Mouse (Mus musculus): ENCODE data around the gene Brsk1. TPM values are rescaled to one million over a fixed set of nuclear protein-coding genes. Genes with fewer than 3 reads are reported as not detected.
A peak's percentile ranks its signal among the peaks of the same experiment; 100 is the strongest.

Gene Brsk1
- total and polyA plus RNA-seq, 3 experiments: 0.89 to 1.7 (median 1.5) TPM

- Histone ChIP-seq H3K79me2 (replicated peaks; ENCODE audit: control insufficient read depth, insufficient read depth, low read length) (no peaks in the 10 kb centered on the region), H3K36me3 (ENCODE audit: control insufficient read depth, insufficient read depth, low read length) (no peaks in the 10 kb centered on the region), H3K4me1 (ENCODE audit: control insufficient read depth, insufficient read depth, low read length) (peaks cover 3% of the 10 kb centered on the region; the same call in 1 of the 2 replicates), H3K27ac (peak overlapping the region; percentile 91), H3K4me3 (peak overlapping the region; percentile 81), H3K27me3 (ENCODE audit: control insufficient read depth, insufficient read depth, low read length) (no peaks in the 10 kb centered on the region), H3K9ac (ENCODE audit: low read depth, low read length) (peak overlapping the region; percentile 88)
- DNase-seq: no peak
- 1% methylated on average over 14 of the region's 14 CpGs for WGBS
- TF ChIP-seq CTCF (IDR thresholded peaks at IDR 0.05) (no peak), EP300 (IDR thresholded peaks at IDR 0.05; ENCODE audit: insufficient read depth, low read depth, low read length) (no peak), POLR2A (IDR thresholded peaks at IDR 0.05; ENCODE audit: insufficient read depth, low read depth, low read length) (no peak)
- intact Hi-C loops (cut with DNase I): loop anchor here (2.0 to 5.0 kb wide), 2 partner anchors 48 to 322 kb away; partner anchors contain the start of genes Tmem238 and U2af2
Observed at GRCm38 (mm10) chr7:4740309-4740727, 49.9 kb downstream of the Brsk1 start.

GRCm38 (mm10) chr7:4741151-4741550 lies 50.7 kb downstream of the Brsk1 start:
- intact Hi-C loops (cut with DNase I): loop anchor here (1.0 to 5.0 kb wide), 3 partner anchors 48 to 321 kb away; partner anchors contain the start of genes Ppp6r1, Tmem238 and U2af2
- TF ChIP-seq POLR2A (IDR thresholded peaks at IDR 0.05; ENCODE audit: insufficient read depth, low read depth, low read length) (peak; percentile 48), EP300 (IDR thresholded peaks at IDR 0.05; ENCODE audit: insufficient read depth, low read depth, low read length) (no peak)
- 8% methylated on average over 4 of the region's 4 CpGs for WGBS
- Histone ChIP-seq H3K27ac (peak overlapping the region; percentile 91), H3K4me3 (peak overlapping the region; percentile 81), H3K9ac (ENCODE audit: low read depth, low read length) (peak overlapping the region; percentile 17; the same call in 1 of the 2 replicates), H3K4me1 (ENCODE audit: control insufficient read depth, insufficient read depth, low read length) (peaks cover 3% of the 10 kb centered on the region; the same call in 1 of the 2 replicates), H3K27me3 (ENCODE audit: control insufficient read depth, insufficient read depth, low read length) (no peaks in the 10 kb centered on the region), H3K36me3 (ENCODE audit: control insufficient read depth, insufficient read depth, low read length) (no peaks in the 10 kb centered on the region), H3K79me2 (replicated peaks; ENCODE audit: control insufficient read depth, insufficient read depth, low read length) (no peaks in the 10 kb centered on the region)
- peak; percentile 74 to 75 for DNase-seq

GRCm38 (mm10) chr7:4741672-4742481 lies 51.5 kb downstream of the Brsk1 start:
- intact Hi-C loops (cut with DNase I): loop anchor here (1.0 to 5.0 kb wide), 3 partner anchors 47 to 320 kb away; partner anchors contain the start of genes Ppp6r1, Tmem238 and U2af2
- no peak for TF ChIP-seq EP300 (IDR thresholded peaks at IDR 0.05; ENCODE audit: insufficient read depth, low read depth, low read length)
- TF ChIP-seq CTCF (IDR thresholded peaks at IDR 0.05): no peak
- no peak for TF ChIP-seq POLR2A (IDR thresholded peaks at IDR 0.05; ENCODE audit: insufficient read depth, low read depth, low read length)
- H3K36me3 ChIP-seq (ENCODE audit: control insufficient read depth, insufficient read depth, low read length): no peaks in the 10 kb centered on the region
- 89% methylated on average over 21 of the region's 21 CpGs for WGBS
- H3K27me3 ChIP-seq (ENCODE audit: control insufficient read depth, insufficient read depth, low read length): no peaks in the 10 kb centered on the region
- no peak overlapping the region for H3K4me3 ChIP-seq
- no peak overlapping the region; the same call in 1 of the 2 replicates for H3K27ac ChIP-seq
- H3K9ac ChIP-seq (ENCODE audit: low read depth, low read length): no peak overlapping the region
- no peak for DNase-seq
- peaks cover 3% of the 10 kb centered on the region; the same call in 1 of the 2 replicates for H3K4me1 ChIP-seq (ENCODE audit: control insufficient read depth, insufficient read depth, low read length)
- H3K79me2 ChIP-seq (replicated peaks; ENCODE audit: control insufficient read depth, insufficient read depth, low read length): no peaks in the 10 kb centered on the region

GRCm38 (mm10) chr7:4742482-4742819 lies 52.0 kb downstream of the Brsk1 start:
- Histone ChIP-seq H3K36me3 (ENCODE audit: control insufficient read depth, insufficient read depth, low read length) (no peaks in the 10 kb centered on the region), H3K27ac (no peak overlapping the region), H3K27me3 (ENCODE audit: control insufficient read depth, insufficient read depth, low read length) (no peaks in the 10 kb centered on the region), H3K4me1 (ENCODE audit: control insufficient read depth, insufficient read depth, low read length) (peaks cover 3% of the 10 kb centered on the region; the same call in 1 of the 2 replicates), H3K79me2 (replicated peaks; ENCODE audit: control insufficient read depth, insufficient read depth, low read length) (no peaks in the 10 kb centered on the region), H3K4me3 (no peak overlapping the region), H3K9ac (ENCODE audit: low read depth, low read length) (no peak overlapping the region)
- DNase-seq: no peak
- WGBS: 93% methylated on average over 6 of the region's 6 CpGs
- no peak for TF ChIP-seq EP300 (IDR thresholded peaks at IDR 0.05; ENCODE audit: insufficient read depth, low read depth, low read length)
- intact Hi-C loops (cut with DNase I): loop anchor here (5.0 kb wide), 1 partner anchor 320 kb away; the partner anchor contains the start of gene U2af2

- Histone ChIP-seq H3K9ac (ENCODE audit: low read depth, low read length) (no peak overlapping the region), H3K4me1 (ENCODE audit: control insufficient read depth, insufficient read depth, low read length) (peaks cover 3% of the 10 kb centered on the region; the same call in 1 of the 2 replicates), H3K27ac (no peak overlapping the region), H3K27me3 (ENCODE audit: control insufficient read depth, insufficient read depth, low read length) (no peaks in the 10 kb centered on the region), H3K4me3 (no peak overlapping the region), H3K36me3 (ENCODE audit: control insufficient read depth, insufficient read depth, low read length) (no peaks in the 10 kb centered on the region), H3K79me2 (replicated peaks; ENCODE audit: control insufficient read depth, insufficient read depth, low read length) (no peaks in the 10 kb centered on the region)
- no peak for DNase-seq
- WGBS: 62% methylated on average over 2 of the region's 2 CpGs
- TF ChIP-seq CTCF (IDR thresholded peaks at IDR 0.05) (no peak), EP300 (IDR thresholded peaks at IDR 0.05; ENCODE audit: insufficient read depth, low read depth, low read length) (no peak), POLR2A (IDR thresholded peaks at IDR 0.05; ENCODE audit: insufficient read depth, low read depth, low read length) (no peak)
- intact Hi-C loops (cut with DNase I): loop anchor here (5.0 kb wide), 1 partner anchor 319 kb away; the partner anchor contains the start of gene U2af2
Observed at GRCm38 (mm10) chr7:4743354-4743753, 53.0 kb downstream of the Brsk1 start.

- H3K27ac ChIP-seq: no peak overlapping the region
- peaks cover 3% of the 10 kb centered on the region; the same call in 1 of the 2 replicates for H3K4me1 ChIP-seq (ENCODE audit: control insufficient read depth, insufficient read depth, low read length)
- intact Hi-C loops (cut with DNase I): loop anchor here (5.0 kb wide), 1 partner anchor 317 kb away; the partner anchor contains the start of gene U2af2
- DNase-seq: no peak
- H3K79me2 ChIP-seq (replicated peaks; ENCODE audit: control insufficient read depth, insufficient read depth, low read length): no peaks in the 10 kb centered on the region
- no peak for TF ChIP-seq CTCF (IDR thresholded peaks at IDR 0.05)
- TF ChIP-seq POLR2A (IDR thresholded peaks at IDR 0.05; ENCODE audit: insufficient read depth, low read depth, low read length): no peak
- no peak for TF ChIP-seq EP300 (IDR thresholded peaks at IDR 0.05; ENCODE audit: insufficient read depth, low read depth, low read length)
- no peaks in the 10 kb centered on the region for H3K27me3 ChIP-seq (ENCODE audit: control insufficient read depth, insufficient read depth, low read length)
- WGBS: 94% methylated on average over 6 of the region's 6 CpGs
- H3K36me3 ChIP-seq (ENCODE audit: control insufficient read depth, insufficient read depth, low read length): no peaks in the 10 kb centered on the region
- no peak overlapping the region for H3K4me3 ChIP-seq
- H3K9ac ChIP-seq (ENCODE audit: low read depth, low read length): no peak overlapping the region
Observed at GRCm38 (mm10) chr7:4744886-4745285, 54.5 kb downstream of the Brsk1 start.

All from heart, adult 2 months (tissue).